Mouse (Mus musculus): ENCODE measurements at regions not wholly inside any gene's neighbourhood (a gene's known extent, or its start where the extent isn't known, plus 50 kb on each side); places are given as distances from the start of the nearest gene placed in this dataset.

DNA sequence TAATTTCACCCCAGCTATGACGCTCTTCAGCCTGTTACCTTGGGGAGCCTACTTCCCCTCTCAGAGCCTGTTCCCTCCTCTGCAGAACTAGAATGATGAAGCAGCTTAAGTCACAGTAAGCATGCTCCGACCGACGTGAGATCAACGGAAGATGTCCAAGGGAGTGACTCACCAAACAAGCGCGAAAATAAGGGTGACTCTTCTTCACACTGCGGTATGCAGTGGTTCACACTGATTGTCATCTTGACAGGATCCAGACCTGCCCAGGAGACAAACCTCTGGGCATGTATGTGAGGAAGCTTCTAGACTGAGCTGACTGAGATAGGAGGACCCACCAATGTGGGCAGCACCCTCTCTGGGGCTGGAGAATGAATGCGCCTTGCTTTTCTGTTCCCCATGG is 116.3 kb upstream of the Tpm1 start:
- DNase-seq (ENCODE audit: low spot score) = no peak

DNA sequence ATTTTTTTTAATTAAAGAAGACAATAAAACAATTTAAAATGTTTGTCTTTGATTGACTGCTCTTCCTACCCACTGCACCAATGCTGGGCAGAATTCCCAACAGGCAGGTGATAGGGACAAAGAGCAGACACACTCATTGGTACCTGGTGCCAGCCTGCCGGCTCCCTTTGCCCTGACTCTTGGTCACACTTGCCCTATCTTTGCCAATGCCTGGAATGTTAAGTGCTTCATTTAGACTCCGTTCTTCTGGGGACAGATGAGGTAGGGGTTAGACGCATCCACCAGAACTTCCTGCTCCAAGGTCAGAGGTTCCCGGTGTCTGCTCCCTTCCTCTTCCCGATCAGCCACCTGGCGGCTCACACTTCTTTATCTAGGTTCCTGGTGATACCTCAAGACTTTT is 114.5 kb upstream of the Tpm1 start:
- DNase-seq (ENCODE audit: low spot score) = no peak

DNA sequence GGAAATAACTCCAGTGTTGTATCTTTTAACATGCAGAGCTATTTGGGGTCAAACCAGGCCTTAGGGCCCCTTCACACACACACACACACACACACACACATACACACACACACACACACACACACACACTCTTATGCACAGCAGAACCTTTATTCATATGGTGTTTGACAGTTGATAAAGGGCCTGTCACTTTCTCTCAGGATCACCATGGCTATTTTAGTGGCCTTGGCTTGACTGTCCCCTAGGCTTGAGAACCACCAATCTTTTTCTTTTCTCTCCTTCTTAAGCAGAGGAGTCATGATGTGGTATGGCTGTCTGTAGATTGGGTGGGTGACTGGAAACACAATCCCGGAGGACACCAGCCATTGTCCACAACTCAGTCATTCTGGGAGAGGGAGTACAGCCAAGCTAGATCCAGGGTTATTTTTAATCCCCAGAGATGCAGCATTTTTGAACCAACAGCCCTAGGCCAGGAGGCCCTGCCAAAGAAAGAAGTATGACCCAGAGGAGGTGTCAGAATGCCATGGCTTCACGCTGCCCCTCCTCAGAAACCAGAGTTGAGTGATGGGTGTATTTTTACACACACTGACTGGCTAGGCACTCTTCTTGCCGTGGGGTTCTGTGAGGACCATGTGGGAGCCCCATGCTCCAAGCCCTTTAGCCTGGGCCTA is 111.7 kb upstream of the Tpm1 start:
- peak; percentile 60 for DNase-seq (ENCODE audit: low spot score)

DNA sequence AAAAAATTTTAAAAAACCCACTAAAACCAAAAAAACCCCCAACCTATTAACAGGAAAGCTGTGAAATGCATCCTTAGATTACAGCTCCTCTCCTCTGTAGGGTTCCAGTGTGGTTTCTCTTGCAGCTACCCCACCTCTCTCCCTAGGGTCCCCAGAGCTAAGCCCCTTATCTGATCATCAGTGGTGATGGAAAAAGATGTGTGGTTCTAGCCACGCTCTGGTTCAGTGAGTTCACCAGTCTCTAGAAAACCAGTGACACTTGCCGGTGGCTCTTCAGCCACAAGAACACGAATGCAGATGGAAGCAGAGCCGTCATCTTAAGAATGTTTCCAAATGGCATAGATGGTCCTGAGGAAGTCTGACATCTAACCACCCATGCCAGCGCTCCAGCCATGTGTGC is 111.1 kb upstream of the Tpm1 start:
- DNase-seq (ENCODE audit: low spot score) = no peak

DNA sequence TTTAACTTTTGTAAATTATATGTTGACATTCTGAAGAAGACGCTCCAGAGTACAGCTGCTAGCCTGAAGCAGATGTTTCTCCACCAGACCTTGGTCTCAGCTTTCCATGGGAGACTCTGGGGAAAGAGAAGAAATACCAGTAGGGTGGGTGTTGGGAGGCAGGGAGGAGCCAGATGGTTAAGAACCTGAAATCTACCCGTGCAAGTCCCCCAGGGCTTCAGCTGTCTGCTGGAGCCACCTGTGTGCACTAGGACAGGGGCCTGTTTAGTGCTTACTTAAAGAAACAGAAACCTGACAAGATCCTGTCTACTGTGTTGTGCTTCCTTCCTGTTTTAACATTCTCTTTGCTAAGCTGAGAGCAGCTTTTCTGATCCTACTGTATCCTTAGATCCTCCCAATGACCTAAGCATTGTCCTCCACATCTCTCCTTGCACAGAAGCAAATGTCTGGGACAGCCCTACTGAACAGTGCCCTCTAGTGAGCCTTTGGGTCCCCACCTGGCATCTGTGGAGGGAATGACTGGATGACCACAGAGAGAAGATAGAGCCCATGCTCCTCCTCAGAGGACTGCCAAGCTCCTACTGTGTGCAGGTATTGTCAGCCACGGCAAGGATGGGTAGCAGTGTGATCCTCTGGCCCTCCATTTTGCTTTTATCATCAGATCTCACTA is 107.5 kb upstream of the Tpm1 start:
- DNase-seq (ENCODE audit: low spot score) = peak; percentile 50

DNA sequence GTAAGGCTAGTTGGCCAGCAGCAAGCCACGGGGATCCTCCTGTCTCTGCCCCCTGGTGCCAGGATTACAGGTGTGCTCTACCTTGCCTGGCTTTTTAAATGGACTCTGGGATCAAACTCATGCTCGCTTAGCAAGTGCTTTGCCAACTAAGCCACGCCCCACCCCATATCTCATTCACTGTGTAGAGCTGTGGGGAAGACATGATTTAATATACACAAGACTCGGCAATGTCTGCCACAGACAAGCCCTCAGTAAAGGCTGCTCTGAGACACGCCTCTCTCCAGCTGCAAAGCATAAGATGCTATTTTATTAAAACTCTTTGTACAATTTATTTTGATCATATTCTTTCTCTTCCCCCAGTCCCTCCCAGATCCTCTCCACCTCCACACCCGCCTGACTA is 104.9 kb upstream of the Tpm1 start:
- DNase-seq (ENCODE audit: low spot score) = no peak

DNA sequence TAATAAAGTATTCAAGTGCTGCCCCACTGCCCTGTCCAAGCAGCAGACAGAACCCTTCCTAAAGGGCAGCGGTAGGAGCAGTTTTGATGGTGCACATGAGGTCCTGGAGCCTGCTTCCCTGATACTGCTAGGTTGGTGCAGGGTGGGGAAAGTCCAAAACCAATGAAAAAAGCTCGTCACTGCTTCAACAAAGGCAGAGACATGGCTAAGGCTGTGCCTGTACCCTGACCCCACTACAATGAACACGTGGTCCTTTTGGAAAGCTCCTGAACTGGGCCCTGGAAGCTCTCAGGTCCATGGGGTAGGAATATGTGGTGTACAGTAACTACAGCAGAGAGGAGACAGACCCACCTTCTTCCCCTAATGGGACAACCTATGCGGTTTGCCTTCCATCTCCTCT is 104.1 kb upstream of the Tpm1 start:
- no peak for DNase-seq (ENCODE audit: low spot score)

DNA sequence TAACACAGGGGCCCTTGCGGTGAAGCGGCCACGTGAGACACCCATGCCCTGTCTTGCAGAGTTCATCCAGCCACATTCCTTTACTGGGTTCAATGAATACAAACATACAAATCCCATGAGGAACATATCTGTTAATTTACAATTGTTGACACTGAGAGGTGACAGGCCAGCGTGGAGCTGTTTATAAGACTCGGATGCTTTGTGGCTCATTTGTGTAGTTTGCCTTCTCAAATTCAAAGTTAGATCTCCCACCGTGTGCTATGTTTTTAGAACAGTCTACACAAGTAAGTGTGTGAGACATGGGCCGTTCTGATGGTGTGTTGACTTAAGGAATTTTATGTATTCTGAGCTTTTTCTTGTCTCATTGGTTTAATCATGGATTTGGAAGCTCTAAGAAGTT is 98.5 kb upstream of the Tpm1 start:
- DNase-seq (ENCODE audit: low spot score) = no peak

DNA sequence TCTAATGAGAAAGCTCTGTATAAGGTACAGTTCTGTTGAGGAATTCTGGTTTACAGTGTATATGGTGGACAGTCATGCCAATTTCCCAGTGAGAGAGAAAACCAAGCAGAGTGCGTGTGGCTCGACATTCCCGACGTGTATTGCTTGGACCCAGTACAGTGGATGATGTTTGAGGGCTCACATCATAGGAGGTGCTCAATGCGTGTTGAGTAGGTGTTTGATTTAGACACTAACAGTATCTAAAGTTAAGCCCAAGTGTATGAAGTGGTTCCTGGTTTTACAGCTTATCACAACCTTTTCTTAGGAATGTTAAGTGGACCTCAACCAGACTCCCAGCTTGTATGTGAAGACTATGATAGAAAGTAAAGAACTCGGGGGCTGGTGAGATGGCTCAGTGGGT is 96.2 kb upstream of the Tpm1 start:
- no peak for DNase-seq (ENCODE audit: low spot score)

DNA sequence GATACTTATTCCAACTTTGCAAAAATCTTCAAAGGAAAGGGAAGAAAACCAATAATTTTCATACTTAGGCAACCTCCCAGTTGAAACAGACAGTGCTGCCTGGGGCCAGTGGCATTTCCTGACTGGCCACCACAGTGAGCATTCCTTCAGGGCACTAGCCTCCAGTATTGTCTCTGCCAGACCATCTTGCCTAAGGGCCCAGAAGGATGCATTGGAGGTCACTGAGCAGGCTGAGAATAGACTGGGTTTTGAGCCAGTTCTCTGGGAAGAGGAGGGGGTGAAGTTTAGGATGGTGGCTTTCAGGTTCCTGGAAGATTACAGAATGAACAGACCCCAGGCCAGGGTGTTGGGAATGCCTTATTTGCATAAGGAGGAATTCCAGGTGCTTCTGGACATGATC is 95.3 kb upstream of the Tpm1 start:
- DNase-seq (ENCODE audit: low spot score) = no peak

DNA sequence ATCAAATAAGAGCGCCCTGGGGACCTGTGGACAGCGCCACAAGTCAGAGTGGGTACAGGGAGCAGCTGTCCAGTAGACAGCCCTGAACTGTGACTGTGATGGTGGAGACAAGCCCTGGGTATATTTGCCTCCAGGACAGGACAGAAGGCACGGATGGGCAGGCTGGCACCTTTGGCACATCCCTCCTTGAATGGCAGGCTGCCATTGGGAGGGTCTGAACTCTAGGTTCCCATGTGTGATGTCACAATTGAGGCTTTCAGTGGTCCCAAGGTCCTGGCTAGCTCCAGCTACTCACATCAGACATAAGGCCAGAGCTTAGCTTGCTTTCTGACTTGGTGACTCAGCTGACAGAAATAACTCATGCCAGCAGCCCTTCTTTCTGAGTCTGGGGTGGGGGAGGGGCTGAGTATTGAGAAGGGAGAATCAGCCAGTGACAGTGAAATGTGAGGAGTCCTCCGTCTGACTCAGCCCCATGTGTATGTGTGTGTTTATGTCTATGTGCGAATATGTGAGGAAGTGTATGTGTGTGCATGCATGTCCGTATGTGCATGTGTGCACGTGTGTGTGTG is 91.2 kb upstream of the Tpm1 start:
- peak; percentile 71 for DNase-seq (ENCODE audit: low spot score)

DNA sequence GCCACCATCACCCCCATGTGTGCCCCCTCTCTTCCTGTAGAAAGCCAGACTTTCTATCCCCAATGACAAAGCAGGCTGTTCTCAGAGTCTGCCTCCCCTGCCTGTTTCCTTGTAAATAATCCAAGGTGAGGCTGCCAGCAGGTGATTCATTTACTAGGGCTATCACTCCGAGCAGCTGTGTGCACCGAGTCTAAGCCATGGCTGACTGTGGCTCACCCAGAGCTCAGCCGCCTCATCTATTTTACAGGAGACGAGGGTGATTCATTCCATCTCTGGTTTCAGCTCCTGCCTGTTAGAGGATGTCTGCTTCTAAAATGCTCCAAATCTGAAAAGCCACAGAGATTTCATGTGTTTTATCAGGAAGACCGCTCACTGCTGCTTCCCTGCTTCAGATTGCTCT is 88.5 kb upstream of the Tpm1 start:
- DNase-seq (ENCODE audit: low spot score) = peak; percentile 64

DNA sequence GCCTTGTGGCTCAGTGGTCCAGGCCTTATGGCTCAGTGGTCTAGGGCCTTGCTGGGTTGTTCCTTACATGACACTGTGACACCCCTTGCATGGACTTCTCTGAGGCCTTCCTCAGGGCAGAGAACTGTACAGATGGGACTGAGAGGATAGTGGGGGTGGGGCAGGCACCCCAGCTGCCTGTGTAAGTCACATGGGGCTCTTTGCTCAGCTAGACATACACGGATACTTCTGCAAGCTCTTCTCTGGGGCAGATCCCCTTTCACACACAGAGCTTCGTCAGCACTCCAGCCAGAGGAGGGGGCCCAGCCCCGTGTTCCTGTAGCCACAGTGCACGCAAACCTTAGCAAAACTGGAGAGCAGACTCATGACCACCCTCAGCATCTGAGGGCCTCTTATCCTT is 87.9 kb upstream of the Tpm1 start:
- peak; percentile 54 for DNase-seq (ENCODE audit: low spot score)

DNA sequence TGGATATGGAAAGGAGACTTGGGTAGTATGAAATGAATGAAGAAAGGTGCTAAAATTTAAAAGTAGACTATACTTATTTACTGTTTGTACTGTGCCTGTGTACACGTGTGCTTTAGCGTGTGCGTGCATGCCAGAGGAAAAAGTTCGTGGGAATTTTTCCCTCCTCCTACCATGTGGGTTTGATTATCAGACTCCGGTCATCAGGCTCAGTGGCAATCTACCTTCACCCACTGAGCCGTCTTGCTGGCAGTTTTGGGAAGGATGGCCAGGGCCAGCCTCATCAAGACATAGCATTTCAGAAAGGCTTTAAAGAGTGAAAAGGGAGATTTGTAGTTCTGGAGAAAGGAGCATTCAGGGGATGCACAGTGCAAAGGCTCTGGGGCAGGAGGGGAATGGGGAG is 87.0 kb upstream of the Tpm1 start:
- DNase-seq (ENCODE audit: low spot score) = no peak

DNA sequence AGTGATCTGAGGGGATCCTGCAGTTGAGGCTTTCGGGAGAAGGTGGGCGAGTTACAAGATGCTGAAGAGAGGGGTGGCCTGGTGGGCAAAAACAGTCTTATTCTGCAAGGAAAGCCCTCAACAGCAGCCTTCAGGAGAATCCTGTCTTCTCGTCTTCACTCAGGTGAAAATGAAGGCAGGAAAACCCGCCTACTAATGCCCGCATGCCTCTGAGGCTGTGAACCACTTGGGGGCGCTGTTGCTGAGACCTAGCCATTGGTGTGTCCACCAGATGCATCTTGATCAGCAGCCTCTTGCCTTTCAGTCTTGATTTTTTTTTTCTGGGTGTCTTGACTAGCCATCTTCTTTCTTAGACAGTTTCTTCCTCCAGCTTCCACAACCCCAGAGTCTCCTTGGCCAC is 85.2 kb upstream of the Tpm1 start:
- no peak for DNase-seq (ENCODE audit: low spot score)

DNA sequence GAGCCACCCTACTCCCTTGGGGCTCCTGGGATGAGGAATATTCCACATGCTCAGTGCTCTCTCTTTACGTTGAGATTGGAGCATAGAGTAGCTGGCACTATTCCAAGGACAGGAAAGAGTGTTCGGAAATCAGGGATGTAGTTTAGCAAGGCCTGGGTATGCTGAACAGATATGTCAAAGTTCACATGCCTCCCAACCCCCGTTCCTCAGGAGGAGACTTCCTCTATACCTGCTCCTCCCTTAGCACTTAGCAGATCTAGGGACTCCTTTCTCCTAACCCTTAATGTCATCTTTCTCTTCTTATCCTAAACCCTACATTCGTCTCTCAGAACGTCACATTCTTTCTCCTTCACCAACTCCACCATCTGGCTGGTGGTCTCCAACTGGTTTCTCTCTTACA is 83.2 kb upstream of the Tpm1 start:
- no peak for DNase-seq (ENCODE audit: low spot score)

DNA sequence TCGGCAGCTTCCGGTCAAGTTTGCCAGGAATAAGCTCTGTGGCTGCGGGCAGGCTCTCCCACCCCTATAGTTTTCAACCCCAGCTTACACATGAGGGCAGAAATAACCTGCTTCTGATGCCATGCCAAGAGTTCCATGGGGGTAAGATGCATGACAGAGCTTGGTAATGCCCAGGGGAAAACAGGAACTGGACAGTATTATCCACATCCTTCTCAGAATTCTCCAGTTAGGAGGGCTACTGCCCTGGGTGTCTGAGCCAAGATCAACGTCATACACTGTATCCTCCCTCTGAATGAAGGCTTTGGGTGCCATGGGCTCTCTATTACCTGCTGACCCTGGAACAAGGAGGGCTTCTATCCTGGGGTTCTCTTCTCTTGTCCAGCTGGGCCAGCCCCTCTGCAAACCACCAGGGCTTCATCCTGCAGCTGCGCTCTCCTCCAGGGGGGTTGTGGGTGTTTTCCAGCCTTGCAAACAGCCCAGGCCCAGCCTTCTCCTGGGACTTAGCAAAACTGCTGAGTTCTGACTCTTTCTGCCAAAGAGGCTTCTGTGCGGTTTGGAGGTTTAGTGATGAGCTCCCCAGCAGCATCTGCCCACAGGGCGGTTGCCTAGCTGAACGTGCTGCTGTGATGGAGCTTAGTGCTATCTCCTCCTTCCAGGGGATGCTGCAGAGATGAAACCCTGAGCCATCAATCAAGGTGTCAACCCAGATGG is 81.7 kb upstream of the Tpm1 start:
- no peak for DNase-seq (ENCODE audit: low spot score)

DNA sequence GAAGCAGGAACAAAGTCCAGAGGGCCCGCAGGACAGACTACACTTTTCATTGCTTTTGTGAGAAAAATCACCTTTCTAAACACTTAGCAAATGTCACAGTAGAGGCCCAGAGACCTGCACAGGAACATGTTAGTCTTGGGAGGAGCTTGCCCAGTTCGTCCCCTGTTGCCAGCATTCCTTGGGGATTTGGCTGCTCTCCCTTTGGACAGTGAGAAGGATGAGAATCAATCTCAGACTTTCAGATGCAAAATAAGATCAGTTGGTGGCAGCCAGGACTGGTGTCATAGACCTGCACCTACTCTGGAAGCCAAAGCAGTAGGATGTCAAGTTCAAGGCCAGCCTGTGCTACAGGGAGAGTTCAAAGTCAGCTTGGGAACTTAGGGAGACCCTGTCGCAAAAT is 80.7 kb upstream of the Tpm1 start:
- DNase-seq (ENCODE audit: low spot score) = peak; percentile 60

DNA sequence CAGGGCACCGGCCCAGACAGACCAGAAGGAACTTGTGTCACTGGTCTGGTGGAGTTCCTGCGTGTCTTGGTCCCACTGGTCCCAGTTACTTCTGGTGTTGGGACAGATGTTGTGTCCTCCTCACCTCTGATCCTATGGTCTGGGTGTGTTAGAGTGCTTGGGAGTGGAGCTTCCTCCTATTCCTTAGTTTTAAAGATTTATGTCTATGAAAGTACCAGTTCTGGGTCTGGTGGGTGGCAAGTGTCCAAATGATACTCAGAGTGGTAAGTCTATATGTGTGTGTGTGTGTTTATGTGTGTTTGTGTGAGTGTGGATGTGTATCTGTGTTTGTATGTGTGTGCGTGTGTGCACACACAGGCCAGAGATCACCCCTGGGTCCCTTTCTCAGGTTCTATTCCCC is 79.9 kb upstream of the Tpm1 start:
- no peak for DNase-seq (ENCODE audit: low spot score)

DNA sequence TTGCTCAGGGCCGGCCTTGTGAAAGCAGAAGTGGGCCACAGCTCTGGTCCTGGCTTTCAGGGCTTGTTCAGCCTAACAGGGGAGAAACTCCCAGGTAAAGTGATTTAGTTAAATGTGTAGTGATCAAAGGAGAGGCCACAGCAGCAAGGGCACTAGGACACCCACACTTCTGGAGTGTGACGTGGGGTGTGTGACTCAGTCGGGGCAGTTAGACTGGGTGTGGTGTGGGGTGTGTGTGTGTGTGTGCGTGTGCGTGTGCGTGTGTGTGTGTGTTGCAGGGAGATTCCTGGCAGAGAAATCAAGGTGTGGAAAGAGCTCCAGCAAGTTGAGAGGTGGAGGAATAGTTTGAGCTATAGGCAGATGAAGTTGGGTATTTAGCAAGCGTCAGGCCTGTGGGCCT is 72.5 kb upstream of the Tpm1 start:
- DNase-seq (ENCODE audit: low spot score) = no peak

DNA sequence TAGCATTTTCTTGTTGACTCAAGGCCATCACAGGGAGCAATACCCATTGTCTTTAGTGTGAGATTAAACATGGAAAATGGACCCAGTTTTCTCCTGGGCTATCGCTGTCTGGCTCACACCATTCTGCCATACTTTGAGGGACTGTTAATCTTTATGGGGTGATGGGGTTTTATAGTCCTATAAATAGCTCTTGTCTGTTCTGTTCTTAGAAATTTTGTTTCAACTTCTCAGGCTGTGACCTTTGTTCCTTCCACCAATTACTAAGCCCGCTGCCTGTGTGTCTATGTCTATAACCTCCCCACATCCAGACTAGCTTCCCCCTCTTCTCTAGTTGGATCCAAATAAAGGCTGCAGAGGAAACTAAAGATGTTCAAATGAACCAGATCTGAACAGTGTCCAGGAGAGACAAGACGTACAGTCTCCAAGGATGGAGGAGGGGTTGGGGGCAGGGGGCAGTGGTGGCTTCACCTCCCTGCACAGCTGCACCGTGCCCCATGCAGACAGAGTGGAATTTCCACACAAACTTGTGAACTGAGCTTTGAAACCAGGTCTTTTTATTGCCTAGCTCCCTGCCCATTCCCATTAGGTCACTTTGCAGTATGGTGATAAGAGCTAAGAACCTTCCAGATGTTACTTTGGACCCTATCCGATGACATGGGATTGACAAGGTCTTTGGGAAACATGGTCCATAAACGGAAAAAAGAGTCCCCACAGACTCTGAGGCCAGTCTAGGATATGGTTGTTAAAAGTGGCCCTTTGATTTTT is 69.9 kb upstream of the Tpm1 start:
- no peak for DNase-seq (ENCODE audit: low spot score)

DNA sequence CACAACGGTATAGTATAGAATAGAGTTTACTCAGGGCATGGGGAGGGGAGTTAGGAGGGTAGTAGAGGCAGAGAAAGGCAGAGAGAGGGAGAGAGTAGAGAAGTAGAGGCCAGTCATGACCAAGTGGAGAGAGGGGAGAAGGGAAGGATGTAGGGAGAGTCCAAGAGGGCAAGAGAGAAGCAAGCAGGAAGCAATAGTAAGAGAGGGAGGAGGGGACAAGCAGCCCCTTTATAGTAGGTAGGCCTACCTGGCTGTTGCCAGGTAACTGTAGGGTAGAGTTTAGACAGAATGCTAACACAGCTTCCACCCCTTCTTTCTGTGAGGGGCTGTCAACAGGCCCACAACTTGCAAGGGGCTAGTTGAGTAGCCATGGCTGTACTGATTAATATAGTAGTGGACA is 69.2 kb upstream of the Tpm1 start:
- no peak for DNase-seq (ENCODE audit: low spot score)
